Comparison of ENCODE assay signal across 19 mouse cellular contexts in genomic region chr1:24740903-24741302, GRCm38 (mm10).
"Had no signal": no experiment of that assay in that cellular context is flagged by ENCODE, and none has a peak within 500 bp of the region (broad histone marks: within the 10 kb centered on the region; RNA-seq: fewer than 3 reads in every experiment).

No protein-coding gene starts in this region.

- H3K27ac ChIP-seq: limb, embryonic 10.5 days; limb, embryonic 13.5 days; liver, embryonic 12.5 days; liver, embryonic 15.5 days; lung, embryonic 15.5 days; midbrain, embryonic 10.5 days; neural tube, embryonic 13.5 days had no signal

- H3K27me3 ChIP-seq: limb, embryonic 13.5 days; liver, embryonic 12.5 days; liver, embryonic 15.5 days; lung, embryonic 15.5 days; megakaryocyte, embryonic 14.5 days; neural tube, embryonic 13.5 days had no signal

- DNase-seq: kidney, adult 11 months; kidney, adult 8-10 months; kidney, postnatal 14 days; kidney, postnatal 4 days; liver; lung, adult 18-20 months; lung, postnatal 10 days; lung, postnatal 36 days; thymus, adult 18-20 months; thymus, postnatal 36 days had no signal

- H3K9ac ChIP-seq: limb, embryonic 13.5 days; liver, embryonic 12.5 days; liver, embryonic 15.5 days; lung, embryonic 15.5 days; neural tube, embryonic 13.5 days had no signal

- H3K9me3 ChIP-seq: limb, embryonic 10.5 days; limb, embryonic 13.5 days; liver, embryonic 12.5 days; liver, embryonic 15.5 days; lung, embryonic 15.5 days; megakaryocyte, embryonic 14.5 days; midbrain, embryonic 10.5 days; neural tube, embryonic 13.5 days had no signal

- ATAC-seq: liver, embryonic 12.5 days had no signal

- H3K36me3 ChIP-seq: limb, embryonic 10.5 days; liver, embryonic 12.5 days; liver, embryonic 15.5 days; lung, embryonic 15.5 days had no signal

- H3K4me2 ChIP-seq: limb, embryonic 13.5 days; liver, embryonic 12.5 days; liver, embryonic 15.5 days; lung, embryonic 15.5 days; neural tube, embryonic 13.5 days had no signal

- H3K4me3 ChIP-seq: limb, embryonic 10.5 days; limb, embryonic 13.5 days; liver, embryonic 12.5 days; liver, embryonic 15.5 days; lung, embryonic 15.5 days; megakaryocyte, embryonic 14.5 days; midbrain, embryonic 10.5 days; myocyte; neural tube, embryonic 13.5 days had no signal

- H3K4me1 ChIP-seq: liver, embryonic 12.5 days; liver, embryonic 15.5 days; lung, embryonic 15.5 days had no signal
